Mouse (Mus musculus): Measurements from ENCODE around the gene Slc22a2. TPM values are rescaled to one million over a fixed set of nuclear protein-coding genes. Genes with fewer than 3 reads are reported as not detected.

Gene Slc22a2
- total and polyA plus RNA-seq, 2 experiments: not detected

- DNase-seq (ENCODE audit: extremely low read depth, low read depth, low spot score): no peak
- TF ChIP-seq POLR2A (IDR thresholded peaks at IDR 0.05; ENCODE audit: extremely low read depth, insufficient read depth, low read length) (no peak), CTCF (IDR thresholded peaks at IDR 0.05; ENCODE audit: low read depth, low read length) (no peak)
- no peak overlapping the region for H3K9ac ChIP-seq (ENCODE audit: low read depth, low read length)
- 72% methylated on average over 7 of the region's 7 CpGs for WGBS
- H3K36me3 ChIP-seq (ENCODE audit: control insufficient read depth, insufficient read depth, low read length): peaks cover 52% of the 10 kb centered on the region
- peaks cover 14% of the 10 kb centered on the region for H3K4me1 ChIP-seq (ENCODE audit: control insufficient read depth, insufficient read depth, low read length)
- no peaks in the 10 kb centered on the region for H3K79me2 ChIP-seq (ENCODE audit: control insufficient read depth, insufficient read depth, low read length)
- H3K27me3 ChIP-seq (ENCODE audit: control insufficient read depth, insufficient read depth, low read length): no peaks in the 10 kb centered on the region
- no peak overlapping the region for H3K4me3 ChIP-seq (ENCODE audit: insufficient read depth, low read depth, low read length)
- no peak overlapping the region for H3K27ac ChIP-seq (replicated peaks; ENCODE audit: insufficient read depth, low read depth, low read length)
Measured at GRCm38 (mm10) chr17:12655826-12656225, 71.9 kb downstream of the Slc22a2 start.

- Histone ChIP-seq H3K4me1 (ENCODE audit: control insufficient read depth, insufficient read depth, low read length) (peaks cover 18% of the 10 kb centered on the region), H3K36me3 (ENCODE audit: control insufficient read depth, insufficient read depth, low read length) (peaks cover 37% of the 10 kb centered on the region), H3K27ac (replicated peaks; ENCODE audit: insufficient read depth, low read depth, low read length) (peak overlapping the region; percentile 39; the same call in 1 of the 2 replicates), H3K27me3 (ENCODE audit: control insufficient read depth, insufficient read depth, low read length) (no peaks in the 10 kb centered on the region), H3K79me2 (ENCODE audit: control insufficient read depth, insufficient read depth, low read length) (no peaks in the 10 kb centered on the region), H3K4me3 (ENCODE audit: insufficient read depth, low read depth, low read length) (no peak overlapping the region), H3K9ac (ENCODE audit: low read depth, low read length) (no peak overlapping the region)
- peak; percentile 82 for DNase-seq (ENCODE audit: extremely low read depth, low read depth, low spot score)
- 26% methylated on average over 7 of the region's 7 CpGs for WGBS
- TF ChIP-seq POLR2A (IDR thresholded peaks at IDR 0.05; ENCODE audit: extremely low read depth, insufficient read depth, low read length) (no peak), CTCF (IDR thresholded peaks at IDR 0.05; ENCODE audit: low read depth, low read length) (no peak)
Measured at GRCm38 (mm10) chr17:12658784-12659183, 74.9 kb downstream of the Slc22a2 start.

GRCm38 (mm10) chr17:12659233-12659632 lies 75.3 kb downstream of the Slc22a2 start:
- WGBS: 27% methylated on average over 10 of the region's 10 CpGs
- Histone ChIP-seq H3K9ac (ENCODE audit: low read depth, low read length) (no peak overlapping the region), H3K79me2 (ENCODE audit: control insufficient read depth, insufficient read depth, low read length) (no peaks in the 10 kb centered on the region), H3K4me3 (ENCODE audit: insufficient read depth, low read depth, low read length) (no peak overlapping the region), H3K27me3 (ENCODE audit: control insufficient read depth, insufficient read depth, low read length) (no peaks in the 10 kb centered on the region), H3K27ac (replicated peaks; ENCODE audit: insufficient read depth, low read depth, low read length) (no peak overlapping the region; the same call in 1 of the 2 replicates), H3K4me1 (ENCODE audit: control insufficient read depth, insufficient read depth, low read length) (peaks cover 21% of the 10 kb centered on the region), H3K36me3 (ENCODE audit: control insufficient read depth, insufficient read depth, low read length) (peaks cover 35% of the 10 kb centered on the region)
- DNase-seq (ENCODE audit: extremely low read depth, low read depth, low spot score): peak; percentile 97
- TF ChIP-seq CTCF (IDR thresholded peaks at IDR 0.05; ENCODE audit: low read depth, low read length) (no peak), POLR2A (IDR thresholded peaks at IDR 0.05; ENCODE audit: extremely low read depth, insufficient read depth, low read length) (no peak)

- H3K27me3 ChIP-seq (ENCODE audit: control insufficient read depth, insufficient read depth, low read length): no peaks in the 10 kb centered on the region
Measured at GRCm38 (mm10) chr17:12660572-12661260, 76.8 kb downstream of the Slc22a2 start.

GRCm38 (mm10) chr17:12664156-12664555 lies 80.2 kb downstream of the Slc22a2 start:
- Histone ChIP-seq H3K36me3 (ENCODE audit: control insufficient read depth, insufficient read depth, low read length) (peaks cover 10% of the 10 kb centered on the region; the same call in 1 of the 2 replicates), H3K4me3 (ENCODE audit: insufficient read depth, low read depth, low read length) (no peak overlapping the region), H3K27me3 (ENCODE audit: control insufficient read depth, insufficient read depth, low read length) (no peaks in the 10 kb centered on the region), H3K79me2 (ENCODE audit: control insufficient read depth, insufficient read depth, low read length) (no peaks in the 10 kb centered on the region), H3K9ac (ENCODE audit: low read depth, low read length) (0 out of 2 replicates have a peak overlapping the region, but pooled peaks have one; percentile 9), H3K4me1 (ENCODE audit: control insufficient read depth, insufficient read depth, low read length) (peaks cover 27% of the 10 kb centered on the region), H3K27ac (replicated peaks; ENCODE audit: insufficient read depth, low read depth, low read length) (peak overlapping the region; percentile 56)
- TF ChIP-seq CTCF (IDR thresholded peaks at IDR 0.05; ENCODE audit: low read depth, low read length) (0 out of 2 replicates have a peak, but pooled peaks have one; percentile 15), POLR2A (IDR thresholded peaks at IDR 0.05; ENCODE audit: extremely low read depth, insufficient read depth, low read length) (no peak)
- peak; percentile 89 for DNase-seq (ENCODE audit: extremely low read depth, low read depth, low spot score)
- WGBS: 28% methylated on average over 8 of the region's 8 CpGs

More at GRCm38 (mm10) chr17:12660572-12661260, 76.8 kb downstream of the Slc22a2 start:
- TF ChIP-seq CTCF (IDR thresholded peaks at IDR 0.05; ENCODE audit: low read depth, low read length) (peak; percentile 33; the same call in 1 of the 2 replicates), POLR2A (IDR thresholded peaks at IDR 0.05; ENCODE audit: extremely low read depth, insufficient read depth, low read length) (no peak)
- peaks cover 32% of the 10 kb centered on the region for H3K4me1 ChIP-seq (ENCODE audit: control insufficient read depth, insufficient read depth, low read length)
- no peaks in the 10 kb centered on the region for H3K79me2 ChIP-seq (ENCODE audit: control insufficient read depth, insufficient read depth, low read length)
- no peak overlapping the region for H3K27ac ChIP-seq (replicated peaks; ENCODE audit: insufficient read depth, low read depth, low read length)
- WGBS: 54% methylated on average over 13 of the region's 13 CpGs
- peaks cover 25% of the 10 kb centered on the region for H3K36me3 ChIP-seq (ENCODE audit: control insufficient read depth, insufficient read depth, low read length)
- H3K9ac ChIP-seq (ENCODE audit: low read depth, low read length): no peak overlapping the region
- H3K4me3 ChIP-seq (ENCODE audit: insufficient read depth, low read depth, low read length): no peak overlapping the region
- no peak for DNase-seq (ENCODE audit: extremely low read depth, low read depth, low spot score)
